Mouse (Mus musculus) bone marrow, adult 2 months (tissue): ENCODE measurements around the gene Adgrg5.

Experiments
- CTCF ChIP-seq: fragments of 200-500 bp; IDR thresholded peaks from 2 replicates; pipeline ENCODE4 v1.5.1; 2011; ENCODE audit warnings: low read length, control low read depth; ENCODE audit not compliant: control insufficient read depth, insufficient read depth
- POLR2A ChIP-seq: fragments of 200-500 bp; IDR thresholded peaks from 2 replicates; pipeline ENCODE4 v1.6.1; 2011; ENCODE audit warnings: low read depth, mild to moderate bottlenecking, control low read depth, low read length, borderline replicate concordance; ENCODE audit not compliant: control insufficient read depth

- no peak for TF ChIP-seq POLR2A
- TF ChIP-seq CTCF = no peak
Observed at GRCm38 (mm10) chr8:94950458-94950857, 27.0 kb downstream of the Adgrg5 start.
